Mouse (Mus musculus) liver, adult (tissue): ENCODE results near the gene S100a11.

Source experiments
- GATA4 ChIP-seq: IDR thresholded peaks from 2 replicates; pipeline ENCODE4 v1.6.1; 2014; ENCODE audit warnings: mild to moderate bottlenecking, low read length; ENCODE audit not compliant: insufficient replicate concordance

The S100a11 gene

GRCm38 (mm10) chr3:93512386-93513101 lies 7.7 kb upstream of the S100a11 start:
- TF ChIP-seq GATA4, result no peak

GRCm38 (mm10) chr3:93514628-93515027 lies 5.7 kb upstream of the S100a11 start:
- TF ChIP-seq GATA4, result no peak

GRCm38 (mm10) chr3:93517343-93517742 lies 2.9 kb upstream of the S100a11 start:
- TF ChIP-seq GATA4, result no peak

GRCm38 (mm10) chr3:93519856-93520329 lies 395 bp upstream of the S100a11 start:
- no peak for TF ChIP-seq GATA4

GRCm38 (mm10) chr3:93521462-93522057 lies 1.3 kb downstream of the S100a11 start:
- no peak for TF ChIP-seq GATA4

- TF ChIP-seq GATA4, result no peak
Observed at GRCm38 (mm10) chr3:93522611-93523010, 2.3 kb downstream of the S100a11 start.

- TF ChIP-seq GATA4, result no peak
Observed at GRCm38 (mm10) chr3:93527300-93527699, 7.0 kb downstream of the S100a11 start.

- no peak for TF ChIP-seq GATA4
Observed at GRCm38 (mm10) chr3:93528807-93529206, 8.5 kb downstream of the S100a11 start.

- TF ChIP-seq GATA4, result no peak; the same call in 1 of the 2 replicates
Observed at GRCm38 (mm10) chr3:93537068-93537576, 16.8 kb downstream of the S100a11 start.

- no peak for TF ChIP-seq GATA4
Observed at GRCm38 (mm10) chr3:93538486-93538885, 18.2 kb downstream of the S100a11 start.

- no peak for TF ChIP-seq GATA4
Observed at GRCm38 (mm10) chr3:93541501-93541900, 21.2 kb downstream of the S100a11 start.

GRCm38 (mm10) chr3:93547099-93547648 lies 26.9 kb downstream of the S100a11 start:
- no peak for TF ChIP-seq GATA4

- TF ChIP-seq GATA4, result no peak
Observed at GRCm38 (mm10) chr3:93547749-93548540, 27.7 kb downstream of the S100a11 start.

GRCm38 (mm10) chr3:93548541-93549266 lies 28.4 kb downstream of the S100a11 start:
- TF ChIP-seq GATA4, result no peak

GRCm38 (mm10) chr3:93549986-93550385 lies 29.7 kb downstream of the S100a11 start:
- TF ChIP-seq GATA4, result peak; percentile 71; the same call in 1 of the 2 replicates
